Mouse (Mus musculus) fibroblast of lung, adult 2 months (primary cell): Measurements from ENCODE around the gene Dennd4c.
A peak's percentile ranks its signal among the peaks of the same experiment; 100 is the strongest.

Experiments
- DNase-seq: peaks from one replicate; pipeline ENCODE4 v3.0.0-alpha.2; 2011; ENCODE audit warnings: low read depth

The Dennd4c gene

GRCm38 (mm10) chr4:86748336-86749291 lies at the start of gene Dennd4c:
Dennd4c (plus strand) TSS chr4:86748555.
- DNase-seq, result peak; percentile 87

GRCm38 (mm10) chr4:86699161-86699865 lies 49.0 kb upstream of the Dennd4c start:
- no peak for DNase-seq

GRCm38 (mm10) chr4:86708801-86709200 lies 39.6 kb upstream of the Dennd4c start:
- DNase-seq, result no peak

- DNase-seq, result no peak
Observed at GRCm38 (mm10) chr4:86710034-86710650, 38.2 kb upstream of the Dennd4c start.

- no peak for DNase-seq
Observed at GRCm38 (mm10) chr4:86710666-86711215, 37.6 kb upstream of the Dennd4c start.

GRCm38 (mm10) chr4:86712751-86713195 lies 35.6 kb upstream of the Dennd4c start:
- DNase-seq, result peak; percentile 84

GRCm38 (mm10) chr4:86713518-86713917 lies 34.8 kb upstream of the Dennd4c start:
- DNase-seq, result no peak

- DNase-seq, result no peak
Observed at GRCm38 (mm10) chr4:86715341-86715740, 33.0 kb upstream of the Dennd4c start.

- DNase-seq, result no peak
Observed at GRCm38 (mm10) chr4:86717176-86717575, 31.2 kb upstream of the Dennd4c start.

- no peak for DNase-seq
Observed at GRCm38 (mm10) chr4:86718878-86719577, 29.3 kb upstream of the Dennd4c start.

GRCm38 (mm10) chr4:86721856-86722358 lies 26.4 kb upstream of the Dennd4c start:
- no peak for DNase-seq

GRCm38 (mm10) chr4:86725175-86725574 lies 23.2 kb upstream of the Dennd4c start:
- DNase-seq, result no peak

GRCm38 (mm10) chr4:86726141-86726540 lies 22.2 kb upstream of the Dennd4c start:
- DNase-seq, result no peak

- no peak for DNase-seq
Observed at GRCm38 (mm10) chr4:86729829-86730228, 18.5 kb upstream of the Dennd4c start.

GRCm38 (mm10) chr4:86734088-86734841 lies 14.1 kb upstream of the Dennd4c start:
- DNase-seq, result no peak

GRCm38 (mm10) chr4:86739308-86739993 lies 8.9 kb upstream of the Dennd4c start:
- DNase-seq, result no peak

GRCm38 (mm10) chr4:86749361-86749841 lies 1.0 kb downstream of the Dennd4c start:
- peak; percentile 24 for DNase-seq

GRCm38 (mm10) chr4:86750346-86750945 lies 2.1 kb downstream of the Dennd4c start:
- DNase-seq, result no peak

- DNase-seq, result no peak
Observed at GRCm38 (mm10) chr4:86764307-86764706, 16.0 kb downstream of the Dennd4c start.
